Mouse (Mus musculus) gastrocnemius, postnatal 10 days (tissue): Measurements from ENCODE around the gene Ppa2. TPM values are rescaled to one million over a fixed set of nuclear protein-coding genes. Genes with fewer than 3 reads are reported as not detected.

ENCODE experiments used
- DNase-seq: peaks from one replicate; pipeline ENCODE4 v3.0.0; 2021; ENCODE audit warnings: mixed read lengths
- total RNA-seq, 2 experiments: library from RNA; stranded (reverse); gene quantifications; 2 replicates each; pipeline ENCODE4 v1.2.3; 2021

The Ppa2 gene
- total RNA-seq, 2 experiments from 2014 or later: 51.0 to 51.3 TPM

- DNase-seq: no peak
Measured at GRCm38 (mm10) chr3:133331184-133331866, 21.4 kb downstream of the Ppa2 start.

DNA sequence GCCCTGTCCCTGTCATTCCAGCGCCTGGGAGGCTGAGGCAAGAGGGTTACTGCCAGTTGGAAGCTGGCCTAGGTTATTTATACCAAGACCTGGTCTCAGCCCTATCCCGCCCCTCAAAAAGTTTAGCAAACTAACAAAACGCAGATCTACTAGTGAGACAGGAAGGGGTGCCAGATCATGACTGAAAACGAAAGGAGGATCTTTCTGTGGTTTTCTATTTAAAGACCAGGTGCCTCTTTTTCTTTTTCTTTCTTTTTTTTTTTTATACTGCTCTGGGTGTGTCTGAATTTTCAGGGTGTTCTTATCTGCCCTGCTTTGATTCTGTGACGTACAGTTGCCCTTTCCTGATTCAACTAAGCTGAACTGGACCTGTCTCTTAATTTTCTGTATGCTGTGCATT is 22.4 kb downstream of the Ppa2 start:
- no peak for DNase-seq

- DNase-seq: no peak
Measured at GRCm38 (mm10) chr3:133333267-133334170, 23.6 kb downstream of the Ppa2 start.

GRCm38 (mm10) chr3:133334691-133335090 is 24.8 kb downstream of the Ppa2 start:
- no peak for DNase-seq

GRCm38 (mm10) chr3:133335166-133335565 is 25.3 kb downstream of the Ppa2 start:
- DNase-seq: no peak

DNA sequence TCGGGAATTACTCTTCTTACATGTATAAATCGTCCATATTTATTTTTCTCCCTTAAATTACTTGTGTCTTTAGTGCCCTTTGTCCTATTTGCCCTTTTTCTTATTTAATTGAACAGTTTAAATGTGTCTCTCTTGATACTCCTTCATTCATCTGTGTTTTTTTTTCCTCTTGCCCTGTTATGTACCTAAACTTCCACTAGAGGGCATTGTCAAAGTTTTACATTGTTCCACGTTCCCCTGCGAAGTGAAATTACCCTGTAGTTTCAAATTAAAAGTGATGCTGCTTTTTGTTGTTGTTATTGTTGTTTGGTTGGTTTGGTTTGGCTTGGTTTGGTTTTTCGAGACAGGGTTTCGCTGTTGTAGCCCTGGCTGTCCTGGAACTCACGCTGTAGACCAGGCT is 26.5 kb downstream of the Ppa2 start:
- DNase-seq: no peak

GRCm38 (mm10) chr3:133338851-133339356 is 29.0 kb downstream of the Ppa2 start:
- peak; percentile 19 for DNase-seq

GRCm38 (mm10) chr3:133339411-133339823 is 29.5 kb downstream of the Ppa2 start:
- peak; percentile 49 for DNase-seq

DNA sequence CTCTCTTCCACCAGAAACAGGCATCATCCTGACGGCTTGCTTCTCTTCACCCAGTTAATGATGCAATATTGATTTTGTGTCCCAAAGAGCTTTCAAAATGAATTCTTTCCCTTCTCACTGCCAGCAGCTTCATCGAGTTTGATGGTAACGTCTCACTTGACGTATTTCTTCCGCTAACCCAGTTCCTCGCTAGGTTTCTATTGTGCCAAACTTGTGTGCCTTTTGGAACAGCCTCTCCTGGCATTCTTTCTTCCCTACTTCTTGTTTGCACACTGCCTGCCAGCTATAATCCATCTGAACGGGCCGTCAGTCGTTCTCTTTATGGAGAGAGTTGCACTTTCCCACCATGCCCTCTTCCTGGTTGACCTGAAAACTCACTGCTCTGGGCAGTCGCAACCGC is 31.2 kb downstream of the Ppa2 start:
- no peak for DNase-seq

GRCm38 (mm10) chr3:133347535-133347934 is 37.6 kb downstream of the Ppa2 start:
- DNase-seq: peak; percentile 27

DNA sequence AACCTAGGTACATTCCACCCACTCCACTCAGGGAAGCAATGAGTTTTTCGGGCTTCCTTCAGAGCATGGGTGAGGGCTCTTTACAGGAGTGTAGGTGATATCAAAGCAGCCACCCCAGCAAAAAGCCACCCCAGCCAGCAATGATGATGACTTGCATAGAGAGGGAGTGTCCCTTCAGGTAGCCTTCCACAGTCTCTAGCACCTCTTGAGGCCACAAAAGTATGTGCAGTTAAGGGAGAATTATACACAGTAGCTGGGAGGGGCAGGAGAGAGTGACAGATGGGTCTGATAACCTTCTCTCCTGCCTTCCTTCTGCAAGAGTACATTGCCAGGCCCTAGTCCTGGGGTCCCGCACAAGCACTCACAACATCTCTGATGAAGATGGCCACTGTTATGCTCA is 38.9 kb downstream of the Ppa2 start:
- no peak for DNase-seq

DNA sequence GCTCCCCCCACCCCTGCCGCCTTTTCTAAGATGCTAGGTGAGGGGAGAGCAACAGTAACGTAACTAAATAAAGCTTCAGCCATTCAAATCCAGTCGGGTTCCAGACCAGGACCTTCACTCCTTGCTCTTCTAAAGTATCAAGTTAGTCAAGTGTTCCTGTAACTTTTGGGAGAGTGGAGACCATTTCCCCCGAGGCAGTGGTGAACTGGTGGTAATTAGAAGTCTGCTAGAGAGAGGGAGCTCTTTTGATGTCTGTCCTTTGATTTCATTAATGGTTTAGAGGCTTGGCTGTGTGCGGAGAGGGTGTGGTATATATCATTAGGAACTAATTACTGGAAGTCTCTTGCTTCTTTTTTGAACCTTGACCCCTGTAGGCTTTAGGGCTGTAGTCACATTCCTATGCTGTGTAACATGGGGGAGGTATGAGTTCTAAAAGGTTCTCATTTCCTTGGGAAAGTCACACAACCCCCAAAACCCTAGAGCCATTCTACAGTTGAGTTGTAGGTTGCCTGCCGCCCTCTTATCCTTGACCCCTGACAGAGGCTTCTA is 47.6 kb downstream of the Ppa2 start:
- DNase-seq: no peak

GRCm38 (mm10) chr3:133357977-133358376 is 48.1 kb downstream of the Ppa2 start:
- DNase-seq: no peak

- no peak for DNase-seq
Measured at GRCm38 (mm10) chr3:133361406-133361805, 51.5 kb downstream of the Ppa2 start.

GRCm38 (mm10) chr3:133364138-133364537 is 54.2 kb downstream of the Ppa2 start:
- no peak for DNase-seq

GRCm38 (mm10) chr3:133366096-133366495 is 56.2 kb downstream of the Ppa2 start:
- DNase-seq: no peak

DNA sequence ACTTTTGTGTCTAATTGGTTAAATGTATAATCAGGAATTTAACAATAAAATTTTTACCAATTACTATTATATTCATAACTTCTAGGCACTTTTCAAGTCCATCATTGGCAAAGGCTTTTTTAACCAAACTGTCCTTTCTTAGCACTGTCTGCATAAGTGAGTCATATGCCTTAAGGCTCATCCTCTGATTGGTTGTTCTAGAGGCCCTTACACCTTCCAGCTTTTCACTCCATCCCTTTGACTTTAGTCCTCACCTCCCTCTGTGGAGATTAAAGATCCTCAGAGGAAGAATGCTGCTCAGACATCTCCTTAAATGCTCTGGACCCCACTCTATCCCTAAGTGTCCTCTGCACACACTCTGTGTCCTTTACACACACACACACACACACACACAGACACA is 68.3 kb downstream of the Ppa2 start:
- no peak for DNase-seq

DNA sequence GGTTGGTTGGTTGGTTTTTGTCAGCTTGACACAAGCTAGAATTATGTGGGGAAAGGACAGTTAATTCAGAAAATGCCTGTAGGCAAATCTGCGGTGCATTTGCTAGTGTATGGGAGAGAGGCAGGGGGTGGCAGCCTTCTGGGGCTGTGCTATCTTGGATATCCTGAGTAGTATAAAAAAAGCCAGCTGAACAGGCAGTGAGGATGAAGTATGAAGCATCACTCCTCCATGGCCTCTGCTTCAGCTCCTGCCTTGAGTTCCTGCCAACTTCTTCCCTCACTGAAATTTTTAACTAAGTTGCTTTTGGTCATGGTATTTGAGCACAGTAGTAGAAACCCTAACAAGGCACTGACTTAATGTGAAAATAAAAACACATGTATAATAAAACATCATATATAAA is 70.1 kb downstream of the Ppa2 start:
- DNase-seq: no peak

GRCm38 (mm10) chr3:133381519-133381918 is 71.6 kb downstream of the Ppa2 start:
- no peak for DNase-seq

DNA sequence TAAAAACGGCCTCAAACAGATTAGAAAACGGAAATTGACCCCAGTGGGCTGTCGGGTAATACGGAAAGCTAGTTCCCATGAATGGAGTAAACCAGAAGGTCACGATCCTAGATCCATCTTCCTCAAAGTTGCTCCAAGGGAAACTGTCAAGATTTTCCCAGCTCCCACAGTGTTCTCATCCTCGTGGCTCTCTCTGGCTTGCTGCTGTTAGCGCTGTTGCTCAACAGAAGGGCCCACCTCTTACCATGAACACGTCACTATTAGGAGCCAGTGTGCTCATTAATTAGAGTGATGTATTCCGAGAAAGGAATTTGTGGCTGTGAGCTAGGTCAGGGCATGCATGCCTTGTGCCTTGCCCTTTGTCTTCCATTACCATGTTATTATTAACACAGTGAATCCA is 72.2 kb downstream of the Ppa2 start:
- no peak for DNase-seq

DNA sequence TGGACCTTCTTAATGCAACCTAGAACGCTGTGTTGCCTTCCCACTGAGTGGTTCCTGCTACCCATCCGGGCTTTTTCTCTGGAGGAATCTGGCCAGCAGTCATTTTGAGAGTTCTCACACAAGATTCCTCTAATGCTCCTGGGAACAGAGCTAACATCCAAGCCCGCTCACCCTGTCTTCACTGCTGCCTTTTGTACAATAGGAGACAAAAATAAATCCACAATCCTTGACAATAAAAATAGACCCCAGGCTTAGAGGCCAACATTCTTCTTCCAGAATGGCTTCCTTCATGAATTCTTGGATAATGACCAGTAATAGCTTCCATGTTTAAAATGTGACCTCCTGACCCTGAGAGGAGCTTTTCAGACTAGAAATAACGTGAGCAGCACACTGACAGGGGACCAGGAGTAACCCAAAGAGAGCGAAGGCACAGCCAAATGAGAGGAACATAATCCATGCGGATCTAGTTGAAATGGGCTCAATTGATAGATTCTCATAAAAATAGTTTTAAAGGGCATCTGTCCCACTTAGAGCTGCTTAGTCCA is 74.3 kb downstream of the Ppa2 start:
- DNase-seq: no peak

DNA sequence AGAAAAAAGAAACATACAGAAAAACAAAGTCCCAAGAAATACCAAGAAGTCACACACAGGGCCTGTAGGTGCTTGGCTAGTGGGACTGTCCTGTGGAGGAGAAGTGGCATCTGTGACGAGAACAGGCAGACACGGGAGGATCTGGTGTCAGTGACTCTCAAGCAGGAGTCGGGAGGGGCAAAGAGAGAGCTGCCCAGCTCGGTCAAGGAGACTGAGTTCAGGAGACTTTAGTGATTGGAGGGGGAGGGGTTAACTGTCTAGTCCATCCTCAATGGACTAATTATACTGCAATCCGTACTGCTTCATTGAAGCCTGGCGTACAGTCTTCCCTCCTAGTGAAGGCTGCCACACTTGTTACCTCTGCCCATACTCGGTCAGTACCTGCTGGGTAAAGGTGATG is 77.4 kb downstream of the Ppa2 start:
- no peak for DNase-seq
